Mouse (Mus musculus) bone marrow, adult 2 months (tissue): ENCODE measurements around the gene Cdc42bpg.

Experiments
- CTCF ChIP-seq: fragments of 200-500 bp; IDR thresholded peaks from 2 replicates; pipeline ENCODE4 v1.5.1; 2011; ENCODE audit warnings: low read length, control low read depth; ENCODE audit not compliant: control insufficient read depth, insufficient read depth
- POLR2A ChIP-seq: fragments of 200-500 bp; IDR thresholded peaks from 2 replicates; pipeline ENCODE4 v1.6.1; 2011; ENCODE audit warnings: low read depth, mild to moderate bottlenecking, control low read depth, low read length, borderline replicate concordance; ENCODE audit not compliant: control insufficient read depth

- TF ChIP-seq CTCF: no peak
- TF ChIP-seq POLR2A: no peak
Measured at GRCm38 (mm10) chr19:6261379-6261778, 44.9 kb upstream of the Cdc42bpg start.
